Mouse (Mus musculus): ENCODE data around the gene Stip1. TPM values are rescaled to one million over a fixed set of nuclear protein-coding genes. Genes with fewer than 3 reads are reported as not detected.

Gene Stip1
- polyA plus RNA-seq, 1 experiment from 2014 or later = 229 TPM

GRCm38 (mm10) chr19:7039088-7039720, 563 bp downstream of the Stip1 start:
- no peaks in the 10 kb centered on the region for H3K27me3 ChIP-seq
- peaks cover 10% of the 10 kb centered on the region for H3K36me3 ChIP-seq
- H3K9me3 ChIP-seq = no peaks in the 10 kb centered on the region
- peak overlapping the region; percentile 73 for H3K4me2 ChIP-seq
- H3K27ac ChIP-seq (replicated peaks) = peak overlapping the region; percentile 92
- H3K4me3 ChIP-seq = peak overlapping the region; percentile 85
- H3K9ac ChIP-seq = peak overlapping the region; percentile 89
- peaks cover 35% of the 10 kb centered on the region for H3K4me1 ChIP-seq (replicated peaks)
- no peak; the same call in 1 of the 2 replicates for ATAC-seq (ENCODE audit: low FRiP score, low read depth)
- WGBS = 1% methylated on average over 35 of the region's 35 CpGs

- 93% methylated on average over 5 of the region's 5 CpGs for WGBS
- H3K36me3 ChIP-seq = peaks cover 58% of the 10 kb centered on the region
- H3K4me2 ChIP-seq = no peak overlapping the region
- ATAC-seq (ENCODE audit: low FRiP score, low read depth) = no peak
- no peak overlapping the region for H3K9ac ChIP-seq
- peaks cover 29% of the 10 kb centered on the region for H3K4me1 ChIP-seq (replicated peaks)
- H3K27ac ChIP-seq (replicated peaks) = no peak overlapping the region
- no peak overlapping the region for H3K4me3 ChIP-seq
- no peaks in the 10 kb centered on the region for H3K9me3 ChIP-seq
- H3K27me3 ChIP-seq = no peaks in the 10 kb centered on the region
Measured at GRCm38 (mm10) chr19:7034006-7034405, 5.8 kb downstream of the Stip1 start.

GRCm38 (mm10) chr19:7029531-7029930, 10.2 kb downstream of the Stip1 start:
- H3K4me3 ChIP-seq = no peak overlapping the region
- H3K4me1 ChIP-seq (replicated peaks) = no peaks in the 10 kb centered on the region
- ATAC-seq (ENCODE audit: low FRiP score, low read depth) = no peak
- 95% methylated on average over 5 of the region's 5 CpGs for WGBS
- H3K9ac ChIP-seq = no peak overlapping the region
- H3K4me2 ChIP-seq = no peak overlapping the region
- H3K9me3 ChIP-seq = no peaks in the 10 kb centered on the region
- no peak overlapping the region for H3K27ac ChIP-seq (replicated peaks)
- H3K36me3 ChIP-seq = peaks cover 94% of the 10 kb centered on the region
- H3K27me3 ChIP-seq = no peaks in the 10 kb centered on the region

- no peak overlapping the region for H3K4me3 ChIP-seq
- H3K36me3 ChIP-seq = peaks cover 60% of the 10 kb centered on the region
- 51% methylated on average over 3 of the region's 3 CpGs for WGBS
- peak; percentile 19; the same call in 1 of the 2 replicates for ATAC-seq (ENCODE audit: low FRiP score, low read depth)
- H3K4me1 ChIP-seq (replicated peaks) = no peaks in the 10 kb centered on the region
- H3K27ac ChIP-seq (replicated peaks) = 0 out of 2 replicates have a peak overlapping the region, but pooled peaks have one; percentile 11
- no peaks in the 10 kb centered on the region for H3K27me3 ChIP-seq
- H3K9ac ChIP-seq = no peak overlapping the region
- no peak overlapping the region for H3K4me2 ChIP-seq
- no peaks in the 10 kb centered on the region for H3K9me3 ChIP-seq
Measured at GRCm38 (mm10) chr19:7020224-7020641, 19.5 kb downstream of the Stip1 start.

GRCm38 (mm10) chr19:7019191-7019590, 20.6 kb downstream of the Stip1 start, which contains the start of gene Fermt3:
Gene Fermt3, minus strand, starts transcription at chr19:7019469.
- H3K9ac ChIP-seq = no peak within 1 kb of the TSS
- ATAC-seq (ENCODE audit: low FRiP score, low read depth) = no peak
- no peak within 1 kb of the TSS for H3K4me3 ChIP-seq
- peaks cover 49% of the 10 kb centered on the region for H3K36me3 ChIP-seq
- H3K4me1 ChIP-seq (replicated peaks) = no peaks in the 10 kb centered on the region
- H3K9me3 ChIP-seq = no peaks in the 10 kb centered on the region
- 88% methylated on average over 5 of the region's 5 CpGs for WGBS
- no peak within 1 kb of the TSS for H3K27ac ChIP-seq (replicated peaks)
- no peak within 1 kb of the TSS for H3K4me2 ChIP-seq
- H3K27me3 ChIP-seq = no peaks in the 10 kb centered on the region

- Histone ChIP-seq H3K4me1 (replicated peaks) (no peaks in the 10 kb centered on the region), H3K9me3 (no peaks in the 10 kb centered on the region), H3K36me3 (peaks cover 45% of the 10 kb centered on the region), H3K9ac (no peak overlapping the region), H3K4me2 (no peak overlapping the region), H3K4me3 (no peak overlapping the region), H3K27ac (replicated peaks) (no peak overlapping the region), H3K27me3 (no peaks in the 10 kb centered on the region)
- 86% methylated on average over 11 of the region's 11 CpGs for WGBS
- ATAC-seq (ENCODE audit: low FRiP score, low read depth) = no peak
Measured at GRCm38 (mm10) chr19:7018546-7018945, 21.2 kb downstream of the Stip1 start.

GRCm38 (mm10) chr19:7017541-7018457, 22.0 kb downstream of the Stip1 start:
- Histone ChIP-seq H3K4me2 (no peak overlapping the region), H3K9ac (no peak overlapping the region), H3K27ac (replicated peaks) (no peak overlapping the region), H3K4me1 (replicated peaks) (no peaks in the 10 kb centered on the region), H3K36me3 (peaks cover 39% of the 10 kb centered on the region), H3K4me3 (no peak overlapping the region), H3K27me3 (no peaks in the 10 kb centered on the region), H3K9me3 (no peaks in the 10 kb centered on the region)
- 88% methylated on average over 12 of the region's 12 CpGs for WGBS
- ATAC-seq (ENCODE audit: low FRiP score, low read depth) = no peak

- H3K36me3 ChIP-seq = peaks cover 8% of the 10 kb centered on the region
- H3K9ac ChIP-seq = no peak overlapping the region
- 90% methylated on average over 18 of the region's 20 CpGs for WGBS
- no peak overlapping the region for H3K27ac ChIP-seq (replicated peaks)
- no peak overlapping the region for H3K4me2 ChIP-seq
- H3K9me3 ChIP-seq = no peaks in the 10 kb centered on the region
- no peaks in the 10 kb centered on the region for H3K27me3 ChIP-seq
- ATAC-seq (ENCODE audit: low FRiP score, low read depth) = no peak
- H3K4me3 ChIP-seq = no peak overlapping the region
- no peaks in the 10 kb centered on the region for H3K4me1 ChIP-seq (replicated peaks)
Measured at GRCm38 (mm10) chr19:7014481-7015135, 25.2 kb downstream of the Stip1 start.

GRCm38 (mm10) chr19:7013984-7014383, 25.8 kb downstream of the Stip1 start:
- Histone ChIP-seq H3K36me3 (peaks cover 1% of the 10 kb centered on the region; the same call in 1 of the 2 replicates), H3K4me1 (replicated peaks) (no peaks in the 10 kb centered on the region), H3K4me3 (no peak overlapping the region), H3K4me2 (no peak overlapping the region), H3K27me3 (no peaks in the 10 kb centered on the region), H3K9ac (no peak overlapping the region), H3K27ac (replicated peaks) (no peak overlapping the region), H3K9me3 (no peaks in the 10 kb centered on the region)
- ATAC-seq (ENCODE audit: low FRiP score, low read depth) = no peak
- 87% methylated on average over 9 of the region's 9 CpGs for WGBS

GRCm38 (mm10) chr19:7012426-7012825, 27.3 kb downstream of the Stip1 start:
- H3K4me3 ChIP-seq = no peak overlapping the region
- H3K36me3 ChIP-seq = no peaks in the 10 kb centered on the region
- WGBS = 82% methylated on average over 4 of the region's 4 CpGs
- no peaks in the 10 kb centered on the region for H3K4me1 ChIP-seq (replicated peaks)
- H3K27ac ChIP-seq (replicated peaks) = no peak overlapping the region
- no peaks in the 10 kb centered on the region for H3K9me3 ChIP-seq
- H3K27me3 ChIP-seq = no peaks in the 10 kb centered on the region
- H3K9ac ChIP-seq = no peak overlapping the region
- no peak for ATAC-seq (ENCODE audit: low FRiP score, low read depth)
- H3K4me2 ChIP-seq = no peak overlapping the region

- Histone ChIP-seq H3K36me3 (no peaks in the 10 kb centered on the region), H3K4me2 (no peak overlapping the region), H3K27ac (replicated peaks) (no peak overlapping the region), H3K27me3 (no peaks in the 10 kb centered on the region), H3K9me3 (no peaks in the 10 kb centered on the region), H3K4me3 (no peak overlapping the region), H3K9ac (no peak overlapping the region), H3K4me1 (replicated peaks) (no peaks in the 10 kb centered on the region)
- 86% methylated on average over 9 of the region's 9 CpGs for WGBS
- ATAC-seq (ENCODE audit: low FRiP score, low read depth) = no peak
Measured at GRCm38 (mm10) chr19:7006892-7007593, 32.7 kb downstream of the Stip1 start.
